Comparison of ENCODE assay signal across 8 mouse cellular contexts in the genomic region with DNA sequence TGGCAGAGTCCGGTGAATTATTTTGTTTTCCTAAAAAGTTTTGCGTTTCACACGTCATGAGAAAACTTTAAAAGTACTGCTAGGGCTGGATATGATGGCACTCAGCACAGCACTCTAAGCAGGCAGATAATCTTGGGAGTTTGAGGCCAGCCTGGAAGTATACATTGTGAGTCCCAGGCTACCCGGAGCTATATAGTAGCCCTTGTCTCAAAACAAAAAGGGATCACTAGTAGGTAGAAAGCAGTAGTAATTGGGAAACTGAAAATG. TPM values are rescaled to one million over a fixed set of nuclear protein-coding genes. Genes with fewer than 3 reads are reported as not detected.
A peak's percentile ranks its signal among the peaks of the same experiment; 100 is the strongest.
DNase-seq lines count a peak whose midpoint lies in the region; ATAC-seq and TF ChIP-seq lines count a peak whose summit lies in the region.

No protein-coding gene starts in this region.

- no peak for TF ChIP-seq CTCF in G1E (IDR thresholded peaks at IDR 0.05; ENCODE audit: low read depth, low read length)

- peak overlapping the region; percentile 71 for H3K4me2 ChIP-seq in heart, embryonic 15.5 days
- peak overlapping the region; percentile 48 for H3K4me2 ChIP-seq in midbrain, embryonic 11.5 days

- intact Hi-C loops in heart, postnatal 36 days (cut with DNase I): no loop called here

- no peak for ATAC-seq in heart, embryonic 15.5 days (replicated peaks; ENCODE audit: insufficient number of reproducible peaks, insufficient read depth, low FRiP score, low read depth)
- no peak for ATAC-seq in G1E (ENCODE audit: extremely low read depth, insufficient number of reproducible peaks, low FRiP score, poor library complexity, severe bottlenecking)
- no peak for ATAC-seq in midbrain, embryonic 11.5 days (ENCODE audit: low FRiP score)
- no peak for ATAC-seq in inflammation-experienced regulatory T-cells, adult 6 months

- peak overlapping the region; percentile 88 for H3K4me3 ChIP-seq in heart, embryonic 15.5 days
- H3K4me3 ChIP-seq in G1E (ENCODE audit: low read depth, low read length): peak overlapping the region; percentile 97
- H3K4me3 ChIP-seq in hindbrain, embryonic 10.5 days: peak overlapping the region; percentile 78
- peak overlapping the region; percentile 79 for H3K4me3 ChIP-seq in midbrain, embryonic 11.5 days (ENCODE audit: low read depth, low read length)

- H3K9me3 ChIP-seq in heart, embryonic 15.5 days (replicated peaks): no peaks in the 10 kb centered on the region
- H3K9me3 ChIP-seq in G1E (replicated peaks): no peaks in the 10 kb centered on the region
- no peaks in the 10 kb centered on the region for H3K9me3 ChIP-seq in hindbrain, embryonic 10.5 days
- H3K9me3 ChIP-seq in midbrain, embryonic 11.5 days (ENCODE audit: control insufficient read depth, low read length): no peaks in the 10 kb centered on the region

- peaks cover 16% of the 10 kb centered on the region for H3K4me1 ChIP-seq in heart, embryonic 15.5 days (replicated peaks)
- H3K4me1 ChIP-seq in G1E (ENCODE audit: insufficient read depth, low read depth, low read length): peaks cover 41% of the 10 kb centered on the region
- H3K4me1 ChIP-seq in hindbrain, embryonic 10.5 days (replicated peaks): peaks cover 39% of the 10 kb centered on the region
- H3K4me1 ChIP-seq in midbrain, embryonic 11.5 days (ENCODE audit: control insufficient read depth, insufficient read depth, low read length): peaks cover 10% of the 10 kb centered on the region

- no peaks in the 10 kb centered on the region for H3K27me3 ChIP-seq in heart, embryonic 15.5 days
- H3K27me3 ChIP-seq in G1E (ENCODE audit: insufficient read depth, low read length): no peaks in the 10 kb centered on the region
- no peaks in the 10 kb centered on the region for H3K27me3 ChIP-seq in hindbrain, embryonic 10.5 days (ENCODE audit: insufficient read depth, poor library complexity, severe bottlenecking)
- no peaks in the 10 kb centered on the region for H3K27me3 ChIP-seq in midbrain, embryonic 11.5 days (ENCODE audit: control insufficient read depth, insufficient read depth, low read length)

- no peaks in the 10 kb centered on the region for H3K36me3 ChIP-seq in heart, embryonic 15.5 days
- H3K36me3 ChIP-seq in G1E (replicated peaks): peaks cover 6% of the 10 kb centered on the region
- no peaks in the 10 kb centered on the region for H3K36me3 ChIP-seq in hindbrain, embryonic 10.5 days
- H3K36me3 ChIP-seq in midbrain, embryonic 11.5 days (ENCODE audit: control insufficient read depth, insufficient read depth, low read length): no peaks in the 10 kb centered on the region

- DNase-seq in heart, postnatal 36 days: no peak
- DNase-seq in G1E (ENCODE audit: low spot score): peak; percentile 4
- DNase-seq in hindbrain, embryonic 10.5 days (ENCODE audit: low spot score): no peak
- no peak for DNase-seq in midbrain, embryonic 11.5 days (ENCODE audit: low spot score, missing footprints)
- no peak for DNase-seq in cerebellum, adult 11 months
- no peak for DNase-seq in spleen, adult 18-20 months

- H3K9ac ChIP-seq in heart, embryonic 15.5 days: peak overlapping the region; percentile 84
- H3K9ac ChIP-seq in midbrain, embryonic 11.5 days (ENCODE audit: low read length): peak overlapping the region; percentile 47

- WGBS in heart, embryonic 15.5 days: 15% methylated on average over 4 of the region's 4 CpGs
- 22% methylated on average over 4 of the region's 4 CpGs for WGBS in hindbrain, embryonic 10.5 days
- 20% methylated on average over 4 of the region's 4 CpGs for WGBS in midbrain, embryonic 11.5 days

- H3K27ac ChIP-seq in heart, embryonic 15.5 days: peak overlapping the region; percentile 97
- peak overlapping the region; percentile 92 for H3K27ac ChIP-seq in hindbrain, embryonic 10.5 days
- peak overlapping the region; percentile 38; the same call in 1 of the 2 replicates for H3K27ac ChIP-seq in midbrain, embryonic 11.5 days (ENCODE audit: low read depth, low read length)

RNA-seq across cellular contexts. Expression of gene Cdkl3, which starts 0.6 kb away (rescaled TPM):
- 9.8 and 10.2 TPM in 2 replicates for polyA plus RNA-seq in heart, embryonic 15.5 days (2015; fragmentation: Nextera tagmentation; extraction: Ambion mirVana)
- total RNA-seq in heart, postnatal 36 days (2021): 1 to 10 TPM; 5.5 to 5.7 TPM
- 6.8 and 12.6 TPM in 2 replicates for total RNA-seq in G1E (2014; fragmentation: Nextera tagmentation)
- 2.3 and 2.5 TPM in 2 replicates for total RNA-seq in G1E (2017)
- 0.78 and 0.90 TPM in 2 replicates for polyA plus RNA-seq in G1E (2012)
- polyA plus RNA-seq in hindbrain, embryonic 10.5 days (2016; fragmentation: Nextera tagmentation; extraction: Ambion mirVana): 8.3 and 11.7 TPM in 2 replicates
- polyA plus RNA-seq in midbrain, embryonic 11.5 days (2014; fragmentation: Nextera tagmentation; extraction: Ambion mirVana): 11.0 and 16.6 TPM in 2 replicates
- polyA plus RNA-seq in inflammation-experienced regulatory T-cells, adult 6 months (2017; shearing (Covaris generic)): 1 to 10 TPM; 5.7 to 6.7 (median 6.2) TPM

RNA-seq across cellular contexts. Expression of gene Ube2b, which starts 2.9 kb away (rescaled TPM):
- 243 and 292 TPM in 2 replicates for polyA plus RNA-seq in heart, embryonic 15.5 days (2015; fragmentation: Nextera tagmentation; extraction: Ambion mirVana)
- 100 to 1,000 TPM; 297 to 317 TPM for total RNA-seq in heart, postnatal 36 days (2021)
- 62.4 and 73.4 TPM in 2 replicates for total RNA-seq in G1E (2014; fragmentation: Nextera tagmentation)
- 106 and 113 TPM in 2 replicates for total RNA-seq in G1E (2017)
- polyA plus RNA-seq in G1E (2012): 100.0 and 120 TPM in 2 replicates
- polyA plus RNA-seq in hindbrain, embryonic 10.5 days (2016; fragmentation: Nextera tagmentation; extraction: Ambion mirVana): 205 and 207 TPM in 2 replicates
- polyA plus RNA-seq in midbrain, embryonic 11.5 days (2014; fragmentation: Nextera tagmentation; extraction: Ambion mirVana): 192 and 214 TPM in 2 replicates
- 100 to 1,000 TPM; 175 to 228 (median 189) TPM for polyA plus RNA-seq in inflammation-experienced regulatory T-cells, adult 6 months (2017; shearing (Covaris generic))

RNA-seq across cellular contexts. Expression of gene Cdkn2aipnl, which starts 36.0 kb away (rescaled TPM):
- polyA plus RNA-seq in heart, embryonic 15.5 days (2015; fragmentation: Nextera tagmentation; extraction: Ambion mirVana): 60.6 and 69.0 TPM in 2 replicates
- total RNA-seq in heart, postnatal 36 days (2021): 10 to 100 TPM in 1 of 2 experiments, 1 to 10 TPM in 1; 9.7 to 10.7 TPM
- total RNA-seq in G1E (2014; fragmentation: Nextera tagmentation): 148 and 158 TPM in 2 replicates
- total RNA-seq in G1E (2017): 81.5 and 86.8 TPM in 2 replicates
- polyA plus RNA-seq in G1E (2012): 47.2 and 49.4 TPM in 2 replicates
- 133 and 134 TPM in 2 replicates for polyA plus RNA-seq in hindbrain, embryonic 10.5 days (2016; fragmentation: Nextera tagmentation; extraction: Ambion mirVana)
- polyA plus RNA-seq in midbrain, embryonic 11.5 days (2014; fragmentation: Nextera tagmentation; extraction: Ambion mirVana): 141 and 142 TPM in 2 replicates
- 100 to 1,000 TPM in 1 of 3 experiments, 10 to 100 TPM in 2; 87.2 to 108 (median 97.6) TPM for polyA plus RNA-seq in inflammation-experienced regulatory T-cells, adult 6 months (2017; shearing (Covaris generic))

Comparison
In these comparisons a context has a peak if more than half of its experiments do, and no peak if none do; other contexts are left out.
1. H3K27ac ChIP-seq: peak in every context shown above with its lines; median percentile 97 in heart, embryonic 15.5 days; 92 in hindbrain, embryonic 10.5 days; 38 in midbrain, embryonic 11.5 days.